Mouse (Mus musculus) midbrain, embryonic 14.5 days (tissue): ENCODE measurements at regions not wholly inside any gene's neighbourhood (a gene's known extent, or its start where the extent isn't known, plus 50 kb on each side); places are given as distances from the start of the nearest gene placed in this dataset.

ENCODE experiments used
- ATAC-seq: fragments of 200-750 bp; cut with Nextera tagmentation; 2 replicates; pipeline ENCODE4 v1.8.0; 2017; ENCODE audit warnings: moderate number of reproducible peaks, moderate library complexity; ENCODE audit not compliant: low FRiP score, low TSS enrichment
- DNase-seq: peaks from one replicate; pipeline ENCODE4 v3.0.0-alpha.2; 2015
- H3K27ac ChIP-seq: fragments of 300-500 bp; sonication (generic); replicated peaks from 2 replicates; pipeline ENCODE4 v1.5.1; 2014; ENCODE audit warnings: mild to moderate bottlenecking, low read depth, low read length, moderate library complexity
- H3K27me3 ChIP-seq: fragments of 300-500 bp; sonication (generic); 2 replicates; pipeline ENCODE4 v1.6.1; 2014; ENCODE audit warnings: low read length, control low read depth, mixed read lengths; ENCODE audit not compliant: control insufficient read depth, insufficient read depth
- H3K36me3 ChIP-seq: fragments of 300-500 bp; sonication (generic); 2 replicates; pipeline ENCODE4 v1.6.1; 2014; ENCODE audit warnings: low read length, control low read depth; ENCODE audit not compliant: control insufficient read depth, insufficient read depth
- H3K4me1 ChIP-seq: fragments of 300-500 bp; sonication (generic); 2 replicates; pipeline ENCODE4 v1.6.1; 2014; ENCODE audit warnings: mild to moderate bottlenecking, antibody characterized with exemption, low read length, control low read depth; ENCODE audit not compliant: control insufficient read depth, insufficient read depth
- H3K4me2 ChIP-seq: fragments of 300-500 bp; sonication (generic); 2 replicates; pipeline ENCODE4 v1.6.1; 2014; ENCODE audit warnings: mild to moderate bottlenecking, low read length, moderate library complexity
- H3K4me3 ChIP-seq: fragments of 300-500 bp; sonication (generic); replicated peaks from 2 replicates; pipeline ENCODE4 v1.5.1; 2014; ENCODE audit warnings: low read depth, low read length
- H3K9ac ChIP-seq: fragments of 300-500 bp; sonication (generic); replicated peaks from 2 replicates; pipeline ENCODE4 v1.6.1; 2014; ENCODE audit warnings: mild to moderate bottlenecking, low read length, moderate library complexity
- H3K9me3 ChIP-seq: fragments of 300-500 bp; sonication (generic); 2 replicates; pipeline ENCODE4 v1.6.1; 2016; ENCODE audit warnings: low read length, control low read depth, mixed read lengths; ENCODE audit not compliant: control insufficient read depth
- WGBS: fragments of 180-500 bp; shearing (Covaris S2); extraction: QIAGEN DNeasy Blood & Tissue Kit; methylation state at CpG from one replicate; pipeline ENCODE4 v1.1.7; 2014; 5-methylcytosine and 5-hydroxymethylcytosine counted together

DNA sequence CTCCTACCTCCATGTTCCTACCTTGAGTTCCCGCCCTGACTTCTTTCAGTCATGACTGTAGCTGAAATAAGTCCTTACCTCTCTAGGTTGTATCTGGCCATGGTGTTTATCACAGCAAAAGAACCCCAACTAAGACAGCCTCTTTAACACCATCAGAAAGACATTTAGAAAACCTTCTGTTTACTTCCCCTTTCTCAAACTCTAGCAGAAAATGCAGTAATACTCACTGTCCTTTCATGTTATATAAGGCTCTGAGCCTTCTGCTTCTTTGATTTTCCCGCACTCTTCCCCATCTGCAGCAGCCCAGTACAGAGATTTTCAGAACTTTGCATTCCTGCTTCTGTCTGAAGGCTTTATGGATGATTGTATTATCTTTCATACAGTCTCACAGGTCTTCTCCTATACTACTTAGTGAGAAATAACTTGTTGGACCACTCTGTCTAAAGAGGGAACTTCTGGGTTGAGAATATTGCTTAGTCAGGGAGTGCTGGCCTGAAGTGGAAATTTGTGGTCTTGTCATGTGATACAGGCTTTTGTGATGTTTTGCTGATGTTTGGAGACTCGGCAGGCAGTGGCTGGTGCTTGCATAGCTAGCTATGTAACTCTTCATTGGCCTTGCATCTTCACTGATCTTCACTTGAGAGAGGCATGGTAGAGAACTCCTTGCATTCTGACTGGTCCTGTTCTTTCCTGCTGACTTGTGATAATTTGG is 197.9 kb upstream of the Mki67 start:
- Histone ChIP-seq H3K4me1 (no peaks in the 10 kb centered on the region), H3K27me3 (no peaks in the 10 kb centered on the region), H3K4me3 (no peak overlapping the region), H3K9me3 (no peaks in the 10 kb centered on the region), H3K27ac (no peak overlapping the region), H3K36me3 (no peaks in the 10 kb centered on the region), H3K9ac (no peak overlapping the region), H3K4me2 (no peak overlapping the region)
- DNase-seq (no peak), ATAC-seq (no peak)
- 90% methylated on average over 3 of the region's 3 CpGs for WGBS

DNA sequence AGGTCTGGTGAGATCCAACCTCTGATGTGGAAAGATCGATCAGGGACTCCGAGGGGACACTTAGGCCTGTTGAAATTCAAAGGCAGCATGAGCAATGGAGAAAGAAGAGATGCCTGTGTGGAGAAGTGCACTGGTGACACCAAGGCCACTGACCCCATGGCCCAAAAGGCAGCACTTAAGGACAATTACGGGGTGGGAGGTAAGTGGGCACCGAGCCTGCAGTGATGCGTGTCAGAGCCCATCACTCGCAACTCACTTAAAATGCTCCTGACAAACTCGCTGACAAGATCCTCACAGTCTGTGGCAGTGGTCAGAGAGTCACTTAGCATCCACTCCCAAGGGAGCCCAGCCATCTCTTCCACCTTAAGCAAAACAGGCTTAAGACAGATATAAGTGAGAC is 207.7 kb upstream of the Mki67 start:
- Histone ChIP-seq H3K9ac (no peak overlapping the region), H3K9me3 (no peaks in the 10 kb centered on the region), H3K4me3 (no peak overlapping the region), H3K4me1 (0 out of 2 replicates have a peak, but pooled peaks cover 4% of the 10 kb centered on the region), H3K36me3 (no peaks in the 10 kb centered on the region), H3K27ac (no peak overlapping the region), H3K27me3 (no peaks in the 10 kb centered on the region), H3K4me2 (no peak overlapping the region)
- no peak for DNase-seq
- no peak for ATAC-seq
- WGBS = 76% methylated on average over 7 of the region's 7 CpGs

DNA sequence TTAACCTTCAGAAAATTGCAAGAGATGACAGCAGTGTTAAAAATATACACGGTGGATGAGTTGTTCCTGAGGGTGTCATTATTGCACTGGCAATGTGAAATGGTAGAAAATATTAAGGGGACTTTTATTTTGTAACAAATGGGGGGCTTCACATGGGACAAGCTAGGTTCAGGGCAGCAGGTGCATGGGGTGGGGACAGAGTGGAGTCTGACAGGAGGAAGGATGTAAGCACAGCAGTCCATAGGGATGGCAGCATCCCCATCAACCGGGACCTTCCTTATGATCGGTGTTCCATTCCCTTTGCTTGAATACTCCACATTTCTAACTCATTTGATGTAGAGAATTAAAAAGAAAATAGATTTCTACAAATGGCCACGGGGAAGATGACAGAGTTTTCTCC is 208.5 kb upstream of the Mki67 start:
- no peaks in the 10 kb centered on the region for H3K27me3 ChIP-seq
- H3K4me1 ChIP-seq = 0 out of 2 replicates have a peak, but pooled peaks cover 4% of the 10 kb centered on the region
- H3K36me3 ChIP-seq = no peaks in the 10 kb centered on the region
- WGBS = 78% methylated on average over 4 of the region's 4 CpGs
- H3K27ac ChIP-seq = no peak overlapping the region
- H3K4me3 ChIP-seq = no peak overlapping the region
- H3K4me2 ChIP-seq = no peak overlapping the region
- no peaks in the 10 kb centered on the region for H3K9me3 ChIP-seq
- no peak for ATAC-seq
- no peak for DNase-seq
- H3K9ac ChIP-seq = no peak overlapping the region

DNA sequence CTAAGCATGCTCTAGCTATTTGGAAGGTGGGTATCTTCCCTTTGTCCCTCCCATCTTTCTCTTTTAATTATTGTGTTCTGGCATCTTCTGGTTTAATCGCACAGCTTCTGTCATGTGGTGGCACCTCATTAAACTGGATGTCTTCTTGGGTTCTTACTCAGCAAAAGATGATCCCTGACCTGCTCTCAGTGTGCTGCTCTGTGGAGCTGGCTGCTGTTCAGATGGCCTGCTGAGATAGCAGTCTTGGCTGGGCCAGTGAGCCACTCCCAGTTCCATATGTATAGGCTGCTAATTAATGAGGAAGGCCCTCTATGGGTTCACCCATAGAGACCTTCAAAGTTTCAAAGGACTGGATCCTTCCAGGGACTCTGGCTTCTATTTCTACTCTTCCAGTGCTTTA is 213.9 kb upstream of the Mki67 start:
- no peak overlapping the region for H3K4me3 ChIP-seq
- DNase-seq = no peak
- H3K27me3 ChIP-seq = no peaks in the 10 kb centered on the region
- H3K27ac ChIP-seq = no peak overlapping the region
- H3K36me3 ChIP-seq = no peaks in the 10 kb centered on the region
- H3K4me1 ChIP-seq = 0 out of 2 replicates have a peak, but pooled peaks cover 3% of the 10 kb centered on the region
- H3K9ac ChIP-seq = no peak overlapping the region
- no peak overlapping the region for H3K4me2 ChIP-seq
- ATAC-seq = no peak
- WGBS = 81% methylated on average over 1 of the region's 1 CpGs
- no peaks in the 10 kb centered on the region for H3K9me3 ChIP-seq

DNA sequence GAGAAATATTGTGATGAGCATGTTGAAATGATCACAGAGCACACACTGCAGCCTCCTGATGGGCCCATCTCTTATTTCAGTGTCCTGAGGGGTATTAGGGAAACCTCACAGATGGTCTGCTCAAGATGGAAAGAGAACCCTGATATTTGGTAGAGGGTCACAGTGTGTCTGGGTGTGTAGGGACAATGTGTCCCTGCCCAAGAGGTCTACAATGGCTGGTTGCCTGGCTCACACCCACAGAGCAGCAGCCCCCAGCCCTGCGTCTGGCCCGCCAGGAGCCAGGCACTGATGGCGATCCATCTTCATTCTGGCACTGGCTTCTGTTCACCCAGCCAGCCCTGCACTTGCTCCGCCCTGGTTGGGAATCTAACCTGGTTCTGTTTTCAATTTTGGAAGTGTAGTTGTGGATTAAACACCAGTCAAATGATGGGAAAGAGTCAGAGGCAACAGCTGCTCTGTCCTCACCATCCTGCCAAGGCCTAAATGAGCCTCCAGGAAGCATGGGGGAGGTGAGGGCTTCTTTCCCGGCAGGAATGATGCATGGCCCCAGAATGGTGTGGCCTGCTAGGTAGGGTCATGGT is 216.5 kb upstream of the Mki67 start:
- H3K36me3 ChIP-seq = no peaks in the 10 kb centered on the region
- H3K4me1 ChIP-seq = no peaks in the 10 kb centered on the region
- no peak for DNase-seq
- no peaks in the 10 kb centered on the region for H3K9me3 ChIP-seq
- H3K27ac ChIP-seq = no peak overlapping the region
- WGBS = 90% methylated on average over 5 of the region's 5 CpGs
- H3K9ac ChIP-seq = no peak overlapping the region
- no peak overlapping the region for H3K4me2 ChIP-seq
- ATAC-seq = no peak
- H3K4me3 ChIP-seq = no peak overlapping the region
- H3K27me3 ChIP-seq = no peaks in the 10 kb centered on the region

DNA sequence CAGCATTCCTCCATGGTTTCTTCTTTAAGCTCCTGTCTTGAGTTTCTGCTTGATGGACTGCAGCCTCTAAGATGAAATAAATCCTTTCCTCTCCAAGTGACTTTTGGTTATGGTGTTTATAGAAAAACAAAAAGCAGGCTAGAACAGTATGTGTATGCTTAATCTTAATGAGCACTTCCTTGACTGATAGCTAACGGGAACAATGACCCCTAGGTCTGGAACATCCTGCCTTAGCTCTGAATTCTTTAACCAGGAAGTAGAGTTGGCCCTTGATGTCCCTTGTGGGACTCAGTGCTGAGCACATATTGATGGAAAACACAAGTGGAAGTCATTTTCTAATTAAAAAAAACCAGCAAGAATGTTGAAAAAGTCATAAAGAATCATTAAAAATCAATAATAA is 219.0 kb upstream of the Mki67 start:
- Histone ChIP-seq H3K27me3 (no peaks in the 10 kb centered on the region), H3K4me1 (no peaks in the 10 kb centered on the region; the same call in 1 of the 2 replicates), H3K27ac (no peak overlapping the region), H3K9ac (no peak overlapping the region), H3K36me3 (no peaks in the 10 kb centered on the region), H3K9me3 (no peaks in the 10 kb centered on the region), H3K4me2 (no peak overlapping the region), H3K4me3 (no peak overlapping the region)
- WGBS = 79% methylated on average over 1 of the region's 1 CpGs
- DNase-seq (no peak), ATAC-seq (no peak)

DNA sequence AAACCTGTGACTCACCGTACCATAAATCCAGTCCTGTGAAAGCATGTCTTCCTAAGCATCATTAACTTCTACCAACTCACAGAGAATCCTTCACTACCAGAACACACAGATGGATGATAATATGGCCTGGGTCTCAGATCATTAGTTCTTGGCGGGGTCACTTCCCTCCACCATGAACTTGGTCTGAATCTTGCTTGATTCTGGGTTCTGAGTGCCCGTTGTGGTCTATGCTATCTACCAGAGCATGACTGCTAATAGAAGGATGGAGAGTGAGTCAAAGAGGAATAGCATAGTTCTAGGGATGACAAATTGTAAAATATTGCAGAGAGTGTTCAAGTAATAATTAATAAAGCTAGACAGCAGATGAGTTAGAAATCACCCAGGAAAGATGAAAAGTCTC is 221.3 kb upstream of the Mki67 start:
- Histone ChIP-seq H3K4me3 (no peak overlapping the region), H3K9ac (no peak overlapping the region), H3K4me1 (no peaks in the 10 kb centered on the region; the same call in 1 of the 2 replicates), H3K36me3 (no peaks in the 10 kb centered on the region), H3K27me3 (no peaks in the 10 kb centered on the region), H3K9me3 (no peaks in the 10 kb centered on the region), H3K27ac (no peak overlapping the region), H3K4me2 (no peak overlapping the region)
- ATAC-seq (no peak), DNase-seq (no peak)
- 90% methylated on average over 3 of the region's 3 CpGs for WGBS

DNA sequence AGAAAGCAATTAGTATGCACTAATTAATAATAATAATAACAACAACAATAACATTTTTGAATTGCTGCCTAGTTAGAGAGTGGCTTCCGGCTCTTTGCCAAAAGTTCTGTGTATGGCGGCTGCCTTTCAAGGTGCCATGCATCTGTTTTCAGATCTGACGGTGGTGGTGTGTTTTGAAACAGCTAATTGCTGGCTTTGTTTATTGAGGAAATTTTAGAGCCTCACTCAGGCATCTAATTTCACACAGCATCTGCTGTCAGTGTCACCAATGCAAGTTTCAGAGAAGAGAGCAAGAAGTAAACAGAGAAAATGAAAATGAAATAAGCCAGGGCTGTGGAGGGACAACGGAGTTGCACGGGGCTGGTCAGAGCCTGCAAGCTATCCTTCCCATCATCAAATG is 223.2 kb upstream of the Mki67 start:
- ATAC-seq = no peak
- Histone ChIP-seq H3K4me3 (no peak overlapping the region), H3K27ac (no peak overlapping the region), H3K4me1 (no peaks in the 10 kb centered on the region; the same call in 1 of the 2 replicates), H3K4me2 (no peak overlapping the region), H3K36me3 (no peaks in the 10 kb centered on the region), H3K27me3 (no peaks in the 10 kb centered on the region), H3K9ac (no peak overlapping the region), H3K9me3 (no peaks in the 10 kb centered on the region)
- DNase-seq = no peak
- 85% methylated on average over 5 of the region's 5 CpGs for WGBS

DNA sequence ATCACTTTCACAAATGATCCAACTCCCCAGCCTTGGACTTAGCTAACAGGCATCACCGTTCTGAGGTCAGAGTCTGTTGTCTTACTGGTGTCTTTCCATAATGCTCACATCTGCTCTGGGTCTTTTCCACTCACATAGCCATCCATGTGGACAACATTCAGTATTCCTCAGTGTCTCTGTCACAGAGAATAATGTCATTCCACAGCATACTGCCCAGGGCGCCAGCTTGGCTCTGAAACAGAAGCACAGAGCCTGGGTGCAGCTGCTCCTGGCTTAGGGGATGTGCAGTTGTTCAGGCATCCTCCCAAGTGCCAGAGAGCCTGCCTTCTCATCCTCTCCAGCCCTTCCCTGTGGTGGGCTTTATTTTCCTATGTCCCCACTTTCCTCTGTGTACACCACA is 226.7 kb upstream of the Mki67 start:
- Histone ChIP-seq H3K4me1 (no peaks in the 10 kb centered on the region; the same call in 1 of the 2 replicates), H3K9ac (no peak overlapping the region), H3K36me3 (no peaks in the 10 kb centered on the region), H3K4me2 (no peak overlapping the region), H3K4me3 (no peak overlapping the region), H3K9me3 (no peaks in the 10 kb centered on the region), H3K27ac (no peak overlapping the region), H3K27me3 (no peaks in the 10 kb centered on the region)
- WGBS = 92% methylated on average over 2 of the region's 2 CpGs
- no peak for DNase-seq
- no peak for ATAC-seq
